8 mouse cellular contexts compared by ENCODE assay signal in genomic region chr5:130448491-130448890, GRCm38 (mm10).
A peak's percentile ranks its signal among the peaks of the same experiment; 100 is the strongest.
DNase-seq lines count a peak whose midpoint lies in the region; ATAC-seq and TF ChIP-seq lines count a peak whose summit lies in the region.

No protein-coding gene starts in this region.

- H3K9me3 ChIP-seq in kidney, embryonic 16.5 days (ENCODE audit: low read length): no peaks in the 10 kb centered on the region
- no peaks in the 10 kb centered on the region for H3K9me3 ChIP-seq in hindbrain, postnatal 0 days (ENCODE audit: low read length)
- H3K9me3 ChIP-seq in midbrain, embryonic 11.5 days (ENCODE audit: control insufficient read depth, low read length): no peaks in the 10 kb centered on the region

- 0% methylated on average over 20 of the region's 20 CpGs for WGBS in kidney, embryonic 16.5 days
- WGBS in hindbrain, postnatal 0 days: 1% methylated on average over 20 of the region's 20 CpGs
- WGBS in midbrain, embryonic 11.5 days: 1% methylated on average over 20 of the region's 20 CpGs

- H3K36me3 ChIP-seq in kidney, embryonic 16.5 days (ENCODE audit: insufficient read depth, low read length): no peaks in the 10 kb centered on the region
- H3K36me3 ChIP-seq in hindbrain, postnatal 0 days (ENCODE audit: insufficient read depth, low read length): no peaks in the 10 kb centered on the region
- H3K36me3 ChIP-seq in midbrain, embryonic 11.5 days (ENCODE audit: control insufficient read depth, insufficient read depth, low read length): no peaks in the 10 kb centered on the region

- H3K4me2 ChIP-seq in kidney, embryonic 16.5 days (replicated peaks; ENCODE audit: low read depth, low read length): peak overlapping the region; percentile 84
- peak overlapping the region; percentile 73 for H3K4me2 ChIP-seq in hindbrain, postnatal 0 days (ENCODE audit: low read depth, low read length)
- peak overlapping the region; percentile 97 for H3K4me2 ChIP-seq in midbrain, embryonic 11.5 days

- peaks cover 49% of the 10 kb centered on the region for H3K27me3 ChIP-seq in kidney, embryonic 16.5 days (ENCODE audit: insufficient read depth, low read length)
- H3K27me3 ChIP-seq in hindbrain, postnatal 0 days (ENCODE audit: insufficient read depth, low read length): no peaks in the 10 kb centered on the region
- peaks cover 35% of the 10 kb centered on the region for H3K27me3 ChIP-seq in midbrain, embryonic 11.5 days (ENCODE audit: control insufficient read depth, insufficient read depth, low read length)

- H3K9ac ChIP-seq in kidney, embryonic 16.5 days (replicated peaks; ENCODE audit: low read length): no peak overlapping the region; the same call in 1 of the 2 replicates
- peak overlapping the region; percentile 62 for H3K9ac ChIP-seq in hindbrain, postnatal 0 days (replicated peaks; ENCODE audit: low read length)
- H3K9ac ChIP-seq in midbrain, embryonic 11.5 days (ENCODE audit: low read length): peak overlapping the region; percentile 60

- peak overlapping the region; percentile 50 for H3K4me3 ChIP-seq in kidney, embryonic 16.5 days (ENCODE audit: low read length)
- peak overlapping the region; percentile 60 for H3K4me3 ChIP-seq in hindbrain, postnatal 0 days (ENCODE audit: low read length)
- peak overlapping the region; percentile 48 for H3K4me3 ChIP-seq in midbrain, embryonic 11.5 days (ENCODE audit: low read depth, low read length)

- peaks cover 14% of the 10 kb centered on the region; the same call in 1 of the 2 replicates for H3K4me1 ChIP-seq in kidney, embryonic 16.5 days (ENCODE audit: insufficient read depth, low read length)
- H3K4me1 ChIP-seq in hindbrain, postnatal 0 days (ENCODE audit: insufficient read depth, low read length): peaks cover 4% of the 10 kb centered on the region
- H3K4me1 ChIP-seq in midbrain, embryonic 11.5 days (ENCODE audit: control insufficient read depth, insufficient read depth, low read length): peaks cover 7% of the 10 kb centered on the region

- peak; percentile 42; the same call in 1 of the 2 replicates for ATAC-seq in kidney, embryonic 16.5 days (ENCODE audit: low FRiP score, low TSS enrichment)
- peak; percentile 59 for ATAC-seq in hindbrain, postnatal 0 days
- peak; percentile 47 for ATAC-seq in midbrain, embryonic 11.5 days (ENCODE audit: low FRiP score)

- DNase-seq in kidney, adult 18-20 months: no peak
- DNase-seq in embryo, embryonic 9.5 days (ENCODE audit: extremely low spot score): peak; percentile 56
- DNase-seq in hindbrain, postnatal 0 days (ENCODE audit: low spot score): peak; percentile 75
- DNase-seq in midbrain, embryonic 11.5 days (ENCODE audit: low spot score, missing footprints): no peak
- DNase-seq in gastrocnemius, adult 18-20 months (ENCODE audit: low spot score): no peak
- DNase-seq in spleen, postnatal 36 days (ENCODE audit: low spot score in 2 of 2): no peak
- no peak for DNase-seq in kidney, adult 11 months

- TF ChIP-seq CTCF in hindbrain, postnatal 0 days (IDR thresholded peaks at IDR 0.05; ENCODE audit: low read depth): no peak

- no peak overlapping the region for H3K27ac ChIP-seq in kidney, embryonic 16.5 days (ENCODE audit: low read length)
- H3K27ac ChIP-seq in hindbrain, postnatal 0 days: peak overlapping the region; percentile 65; the same call in 1 of the 2 replicates
- no peak overlapping the region for H3K27ac ChIP-seq in midbrain, embryonic 11.5 days (ENCODE audit: low read depth, low read length)

Comparison
In these comparisons a context has a peak if more than half of its experiments do, and no peak if none do; other contexts are left out.
1. DNase-seq: peak in embryo, embryonic 9.5 days (single experiment) and hindbrain, postnatal 0 days (single experiment); none in kidney, adult 18-20 months (single experiment), midbrain, embryonic 11.5 days (single experiment), gastrocnemius, adult 18-20 months (single experiment), spleen, postnatal 36 days (0 of 2) and kidney, adult 11 months (single experiment).
2. Peak in every context shown above with its lines, with median percentiles within 50 percentile points of each other: ATAC-seq, H3K4me2 ChIP-seq and H3K4me3 ChIP-seq.